Mouse (Mus musculus): ENCODE data around the gene Pck1. TPM values are rescaled to one million over a fixed set of nuclear protein-coding genes. Genes with fewer than 3 reads are reported as not detected.

Gene Pck1
- polyA plus RNA-seq, 1 experiment = not detected

- TF ChIP-seq FOSL1 (IDR thresholded peaks at IDR 0.05; ENCODE audit: insufficient read depth, low read length, poor library complexity, severe bottlenecking) (no peak), CTCF (IDR thresholded peaks at IDR 0.05; ENCODE audit: control insufficient read depth, insufficient read depth, insufficient read length) (peak; percentile 98)
- H3K79me3 ChIP-seq (ENCODE audit: low read depth) = no peaks in the 10 kb centered on the region
- no peak overlapping the region for H3K4me3 ChIP-seq (ENCODE audit: insufficient read depth, poor library complexity, severe bottlenecking)
- no peak overlapping the region for H3ac ChIP-seq (ENCODE audit: control insufficient read depth, insufficient read length, low read depth)
- no peaks in the 10 kb centered on the region for H3K79me2 ChIP-seq (ENCODE audit: control insufficient read depth, insufficient read depth)
- H3K36me3 ChIP-seq (ENCODE audit: control insufficient read depth, insufficient read depth) = no peaks in the 10 kb centered on the region
- H3K27me3 ChIP-seq (ENCODE audit: control insufficient read depth, insufficient read depth, insufficient read length) = peaks cover 12% of the 10 kb centered on the region
Measured at GRCm38 (mm10) chr2:173186047-173186943, 33.4 kb downstream of the Pck1 start.

- Histone ChIP-seq H3K27me3 (ENCODE audit: control insufficient read depth, insufficient read depth, insufficient read length) (peaks cover 6% of the 10 kb centered on the region), H3K79me2 (ENCODE audit: control insufficient read depth, insufficient read depth) (no peaks in the 10 kb centered on the region), H3K79me3 (ENCODE audit: low read depth) (no peaks in the 10 kb centered on the region), H3ac (ENCODE audit: control insufficient read depth, insufficient read length, low read depth) (no peak overlapping the region), H3K4me3 (ENCODE audit: insufficient read depth, poor library complexity, severe bottlenecking) (no peak overlapping the region), H3K36me3 (ENCODE audit: control insufficient read depth, insufficient read depth) (no peaks in the 10 kb centered on the region)
- TF ChIP-seq CTCF (IDR thresholded peaks at IDR 0.05; ENCODE audit: control insufficient read depth, insufficient read depth, insufficient read length) (no peak), FOSL1 (IDR thresholded peaks at IDR 0.05; ENCODE audit: insufficient read depth, low read length, poor library complexity, severe bottlenecking) (no peak), MAX (IDR thresholded peaks at IDR 0.05) (no peak), MYOG (IDR thresholded peaks at IDR 0.05; ENCODE audit: control insufficient read depth, extremely low read depth, insufficient read length) (no peak), CEBPB (IDR thresholded peaks at IDR 0.05; ENCODE audit: low read depth) (no peak), MYOD1 (IDR thresholded peaks at IDR 0.05; ENCODE audit: control insufficient read depth, insufficient read length, low read depth) (no peak), USF1 (IDR thresholded peaks at IDR 0.05; ENCODE audit: low read depth) (no peak)
Measured at GRCm38 (mm10) chr2:173187182-173187855, 34.5 kb downstream of the Pck1 start.

GRCm38 (mm10) chr2:173194796-173195195 is 41.9 kb downstream of the Pck1 start:
- H3K4me3 ChIP-seq (ENCODE audit: insufficient read depth, poor library complexity, severe bottlenecking) = no peak overlapping the region
- no peak for TF ChIP-seq FOSL1 (IDR thresholded peaks at IDR 0.05; ENCODE audit: insufficient read depth, low read length, poor library complexity, severe bottlenecking)
- no peak for TF ChIP-seq MYOD1 (IDR thresholded peaks at IDR 0.05; ENCODE audit: control insufficient read depth, insufficient read length, low read depth)
- no peak for TF ChIP-seq MYOG (IDR thresholded peaks at IDR 0.05; ENCODE audit: control insufficient read depth, extremely low read depth, insufficient read length)
- TF ChIP-seq CTCF (IDR thresholded peaks at IDR 0.05; ENCODE audit: control insufficient read depth, insufficient read depth, insufficient read length) = no peak
- no peak for TF ChIP-seq MAX (IDR thresholded peaks at IDR 0.05)
- TF ChIP-seq USF1 (IDR thresholded peaks at IDR 0.05; ENCODE audit: low read depth) = no peak
- TF ChIP-seq CEBPB (IDR thresholded peaks at IDR 0.05; ENCODE audit: low read depth) = no peak

GRCm38 (mm10) chr2:173202924-173203689 is 50.3 kb downstream of the Pck1 start:
- H3ac ChIP-seq (ENCODE audit: control insufficient read depth, insufficient read length, low read depth) = no peak overlapping the region
- no peaks in the 10 kb centered on the region for H3K79me2 ChIP-seq (ENCODE audit: control insufficient read depth, insufficient read depth)
- H3K4me3 ChIP-seq (ENCODE audit: insufficient read depth, poor library complexity, severe bottlenecking) = no peak overlapping the region
- TF ChIP-seq MYOG (IDR thresholded peaks at IDR 0.05; ENCODE audit: control insufficient read depth, extremely low read depth, insufficient read length) = no peak
- TF ChIP-seq CEBPB (IDR thresholded peaks at IDR 0.05; ENCODE audit: low read depth) = no peak
- no peak for TF ChIP-seq MAX (IDR thresholded peaks at IDR 0.05)
- no peak for TF ChIP-seq CTCF (IDR thresholded peaks at IDR 0.05; ENCODE audit: control insufficient read depth, insufficient read depth, insufficient read length)
- no peak for TF ChIP-seq USF1 (IDR thresholded peaks at IDR 0.05; ENCODE audit: low read depth)
- TF ChIP-seq FOSL1 (IDR thresholded peaks at IDR 0.05; ENCODE audit: insufficient read depth, low read length, poor library complexity, severe bottlenecking) = no peak
- no peak for TF ChIP-seq MYOD1 (IDR thresholded peaks at IDR 0.05; ENCODE audit: control insufficient read depth, insufficient read length, low read depth)
- no peaks in the 10 kb centered on the region for H3K79me3 ChIP-seq (ENCODE audit: low read depth)
- H3K36me3 ChIP-seq (ENCODE audit: control insufficient read depth, insufficient read depth) = no peaks in the 10 kb centered on the region
- H3K27me3 ChIP-seq (ENCODE audit: control insufficient read depth, insufficient read depth, insufficient read length) = peaks cover 4% of the 10 kb centered on the region

More at GRCm38 (mm10) chr2:173194796-173195195, 41.9 kb downstream of the Pck1 start:
- no peaks in the 10 kb centered on the region for H3K79me3 ChIP-seq (ENCODE audit: low read depth)
- no peaks in the 10 kb centered on the region for H3K36me3 ChIP-seq (ENCODE audit: control insufficient read depth, insufficient read depth)
- no peaks in the 10 kb centered on the region for H3K27me3 ChIP-seq (ENCODE audit: control insufficient read depth, insufficient read depth, insufficient read length)
- H3K79me2 ChIP-seq (ENCODE audit: control insufficient read depth, insufficient read depth) = no peaks in the 10 kb centered on the region
- no peak overlapping the region for H3ac ChIP-seq (ENCODE audit: control insufficient read depth, insufficient read length, low read depth)

- no peaks in the 10 kb centered on the region for H3K79me3 ChIP-seq (ENCODE audit: low read depth)
- no peaks in the 10 kb centered on the region for H3K79me2 ChIP-seq (ENCODE audit: control insufficient read depth, insufficient read depth)
- no peak for TF ChIP-seq CTCF (IDR thresholded peaks at IDR 0.05; ENCODE audit: control insufficient read depth, insufficient read depth, insufficient read length)
- no peak for TF ChIP-seq USF1 (IDR thresholded peaks at IDR 0.05; ENCODE audit: low read depth)
- TF ChIP-seq MYOD1 (IDR thresholded peaks at IDR 0.05; ENCODE audit: control insufficient read depth, insufficient read length, low read depth) = no peak
- no peak for TF ChIP-seq MYOG (IDR thresholded peaks at IDR 0.05; ENCODE audit: control insufficient read depth, extremely low read depth, insufficient read length)
- no peak for TF ChIP-seq FOSL1 (IDR thresholded peaks at IDR 0.05; ENCODE audit: insufficient read depth, low read length, poor library complexity, severe bottlenecking)
- no peak for TF ChIP-seq CEBPB (IDR thresholded peaks at IDR 0.05; ENCODE audit: low read depth)
- TF ChIP-seq MAX (IDR thresholded peaks at IDR 0.05) = no peak
- peaks cover 4% of the 10 kb centered on the region for H3K27me3 ChIP-seq (ENCODE audit: control insufficient read depth, insufficient read depth, insufficient read length)
- H3ac ChIP-seq (ENCODE audit: control insufficient read depth, insufficient read length, low read depth) = no peak overlapping the region
- no peak overlapping the region for H3K4me3 ChIP-seq (ENCODE audit: insufficient read depth, poor library complexity, severe bottlenecking)
- H3K36me3 ChIP-seq (ENCODE audit: control insufficient read depth, insufficient read depth) = no peaks in the 10 kb centered on the region
Measured at GRCm38 (mm10) chr2:173203726-173204125, 50.9 kb downstream of the Pck1 start.
